Mouse (Mus musculus) intestine, embryonic 14.5 days (tissue): ENCODE data around the gene Gucy2g. TPM values are rescaled to one million over a fixed set of nuclear protein-coding genes. Genes with fewer than 3 reads are reported as not detected.

Experiments used
- ATAC-seq: fragments of 200-750 bp; cut with Nextera tagmentation; replicated peaks from 2 replicates; pipeline ENCODE4 v1.8.0; 2017; ENCODE audit warnings: low read depth, moderate number of reproducible peaks, moderate TSS enrichment, moderate library complexity; ENCODE audit not compliant: low FRiP score, low TSS enrichment
- DNase-seq: peaks from one replicate; pipeline ENCODE4 v3.0.0-alpha.2; 2018; ENCODE audit warnings: low spot score
- H3K27ac ChIP-seq: fragments of 300-500 bp; sonication (generic); 2 replicates; pipeline ENCODE4 v1.5.1; 2014; ENCODE audit warnings: low read depth, mild to moderate bottlenecking, control low read depth
- H3K27me3 ChIP-seq: fragments of 300-500 bp; sonication (generic); replicated peaks from 2 replicates; pipeline ENCODE4 v1.6.1; 2014; ENCODE audit warnings: low read length, control low read depth; ENCODE audit not compliant: control insufficient read depth, insufficient read depth
- H3K36me3 ChIP-seq: fragments of 300-500 bp; sonication (generic); 2 replicates; pipeline ENCODE4 v1.6.1; 2014; ENCODE audit warnings: low read length, control low read depth; ENCODE audit not compliant: control insufficient read depth, insufficient read depth
- H3K4me1 ChIP-seq: fragments of 300-500 bp; sonication (generic); replicated peaks from 2 replicates; pipeline ENCODE4 v1.6.1; 2014; ENCODE audit warnings: low read length, control low read depth, mixed read lengths; ENCODE audit not compliant: control insufficient read depth, insufficient read depth
- H3K4me2 ChIP-seq: fragments of 300-500 bp; sonication (generic); 2 replicates; pipeline ENCODE4 v1.6.1; 2014; ENCODE audit warnings: low read length
- H3K4me3 ChIP-seq: fragments of 300-500 bp; sonication (generic); 2 replicates; pipeline ENCODE4 v1.5.1; 2014; ENCODE audit warnings: low read depth, low read length, control low read depth, mixed read lengths
- H3K9ac ChIP-seq: fragments of 300-500 bp; sonication (generic); 2 replicates; pipeline ENCODE4 v1.6.1; 2014; ENCODE audit warnings: mild to moderate bottlenecking, low read length
- H3K9me3 ChIP-seq: fragments of 300-500 bp; sonication (generic); 2 replicates; pipeline ENCODE4 v1.6.1; 2016; ENCODE audit warnings: low read length, control low read depth; ENCODE audit not compliant: control insufficient read depth
- WGBS: fragments of 180-500 bp; shearing (Covaris S2); extraction: QIAGEN DNeasy Blood & Tissue Kit; methylation state at CpG from one replicate; pipeline ENCODE4 v1.1.7; 2014; 5-methylcytosine and 5-hydroxymethylcytosine counted together
- polyA plus RNA-seq: library from polyadenylated mRNA; unstranded; fragments of >200 nt; fragmentation: Nextera tagmentation; extraction: Ambion mirVana; gene quantifications from 2 replicates; pipeline ENCODE4 v1.2.1, GENCODE M21; 2014

Gene Gucy2g
- polyA plus RNA-seq, 1 experiment from 2014 or later, result not detected

GRCm38 (mm10) chr19:55253570-55254441 is 12.8 kb upstream of the Gucy2g start:
- Histone ChIP-seq H3K9ac (peak overlapping the region; percentile 63), H3K9me3 (0 out of 2 replicates have a peak, but pooled peaks cover 3% of the 10 kb centered on the region), H3K4me3 (peak overlapping the region; percentile 63), H3K27ac (peak overlapping the region; percentile 78), H3K27me3 (no peaks in the 10 kb centered on the region), H3K4me2 (peak overlapping the region; percentile 94), H3K36me3 (no peaks in the 10 kb centered on the region), H3K4me1 (no peaks in the 10 kb centered on the region; the same call in 1 of the 2 replicates)
- DNase-seq, result peak; percentile 89
- WGBS, result under 1% methylated on average over 32 of the region's 32 CpGs
- ATAC-seq, result peak; percentile 68

- H3K27me3 ChIP-seq, result no peaks in the 10 kb centered on the region
- peak overlapping the region; percentile 63 for H3K9ac ChIP-seq
- 0 out of 2 replicates have a peak, but pooled peaks cover 3% of the 10 kb centered on the region for H3K9me3 ChIP-seq
- ATAC-seq, result 0 out of 2 replicates have a peak, but pooled peaks have one; percentile 13
- 2% methylated on average over 9 of the region's 9 CpGs for WGBS
- peak overlapping the region; percentile 78; the same call in 1 of the 2 replicates for H3K27ac ChIP-seq
- peak overlapping the region; percentile 63 for H3K4me3 ChIP-seq
- DNase-seq, result no peak
- H3K4me1 ChIP-seq, result no peaks in the 10 kb centered on the region; the same call in 1 of the 2 replicates
- no peaks in the 10 kb centered on the region for H3K36me3 ChIP-seq
- peak overlapping the region; percentile 94 for H3K4me2 ChIP-seq
These were observed 12.2 kb upstream of the Gucy2g start for GRCm38 (mm10) chr19:55253239-55253569.

GRCm38 (mm10) chr19:55251383-55252124 is 10.5 kb upstream of the Gucy2g start, which contains the start of gene Acsl5:
TSS of gene Acsl5 (plus strand) at chr19:55251938.
- Histone ChIP-seq H3K27ac (no peak within 1 kb of the TSS), H3K4me2 (no peak within 1 kb of the TSS), H3K36me3 (no peaks in the 10 kb centered on the region), H3K9me3 (0 out of 2 replicates have a peak, but pooled peaks cover 3% of the 10 kb centered on the region), H3K4me3 (no peak within 1 kb of the TSS), H3K4me1 (no peaks in the 10 kb centered on the region; the same call in 1 of the 2 replicates), H3K9ac (no peak within 1 kb of the TSS), H3K27me3 (no peaks in the 10 kb centered on the region)
- WGBS, result 94% methylated on average over 9 of the region's 9 CpGs
- DNase-seq (no peak), ATAC-seq (no peak)

GRCm38 (mm10) chr19:55250451-55250850 is 9.4 kb upstream of the Gucy2g start:
- Histone ChIP-seq H3K4me2 (no peak overlapping the region), H3K9me3 (0 out of 2 replicates have a peak, but pooled peaks cover 3% of the 10 kb centered on the region), H3K36me3 (no peaks in the 10 kb centered on the region), H3K27me3 (no peaks in the 10 kb centered on the region), H3K27ac (no peak overlapping the region), H3K9ac (no peak overlapping the region), H3K4me1 (no peaks in the 10 kb centered on the region; the same call in 1 of the 2 replicates), H3K4me3 (no peak overlapping the region)
- WGBS, result 89% methylated on average over 5 of the region's 5 CpGs
- DNase-seq (no peak), ATAC-seq (no peak)

GRCm38 (mm10) chr19:55247991-55248520 is 7.0 kb upstream of the Gucy2g start:
- Histone ChIP-seq H3K9me3 (0 out of 2 replicates have a peak, but pooled peaks cover 3% of the 10 kb centered on the region), H3K9ac (no peak overlapping the region), H3K36me3 (no peaks in the 10 kb centered on the region), H3K27ac (no peak overlapping the region), H3K4me3 (no peak overlapping the region), H3K4me1 (no peaks in the 10 kb centered on the region; the same call in 1 of the 2 replicates), H3K27me3 (no peaks in the 10 kb centered on the region), H3K4me2 (no peak overlapping the region)
- WGBS, result 50% methylated on average over 9 of the region's 9 CpGs
- DNase-seq (no peak), ATAC-seq (no peak)

- no peak overlapping the region for H3K4me3 ChIP-seq
- H3K27ac ChIP-seq, result no peak overlapping the region
- ATAC-seq, result no peak
- 79% methylated on average over 5 of the region's 5 CpGs for WGBS
- H3K4me1 ChIP-seq, result no peaks in the 10 kb centered on the region
- DNase-seq, result no peak
- H3K27me3 ChIP-seq, result no peaks in the 10 kb centered on the region
- H3K9me3 ChIP-seq, result 0 out of 2 replicates have a peak, but pooled peaks cover 3% of the 10 kb centered on the region
- no peak overlapping the region for H3K4me2 ChIP-seq
- H3K36me3 ChIP-seq, result no peaks in the 10 kb centered on the region
- no peak overlapping the region for H3K9ac ChIP-seq
These were observed 6.5 kb upstream of the Gucy2g start for GRCm38 (mm10) chr19:55247563-55247962.

GRCm38 (mm10) chr19:55244791-55245231 is 3.8 kb upstream of the Gucy2g start:
- no peaks in the 10 kb centered on the region for H3K27me3 ChIP-seq
- H3K27ac ChIP-seq, result no peak overlapping the region
- no peak overlapping the region for H3K4me3 ChIP-seq
- H3K4me1 ChIP-seq, result no peaks in the 10 kb centered on the region
- H3K9ac ChIP-seq, result no peak overlapping the region
- no peak overlapping the region for H3K4me2 ChIP-seq
- H3K9me3 ChIP-seq, result no peaks in the 10 kb centered on the region
- 21% methylated on average over 7 of the region's 7 CpGs for WGBS
- ATAC-seq (0 out of 2 replicates have a peak, but pooled peaks have one; percentile 50), DNase-seq (peak; percentile 57)
- no peaks in the 10 kb centered on the region for H3K36me3 ChIP-seq

GRCm38 (mm10) chr19:55239766-55240426 is 1.1 kb downstream of the Gucy2g start:
- Histone ChIP-seq H3K27me3 (no peaks in the 10 kb centered on the region), H3K9me3 (no peaks in the 10 kb centered on the region), H3K4me2 (no peak overlapping the region), H3K4me1 (no peaks in the 10 kb centered on the region), H3K27ac (no peak overlapping the region), H3K36me3 (no peaks in the 10 kb centered on the region), H3K9ac (no peak overlapping the region), H3K4me3 (no peak overlapping the region)
- 58% methylated on average over 6 of the region's 6 CpGs for WGBS
- DNase-seq (no peak), ATAC-seq (no peak)
